Mouse (Mus musculus): ENCODE data around the gene Sf3a1.
"Not testable (repeated sequence)": the region's sequence is repeated elsewhere in the genome, so short reads cannot be mapped to it uniquely, and the experiment has no call there.

Sf3a1 gene

GRCm38 (mm10) chr11:4138964-4139363, 21.2 kb upstream of the Sf3a1 start:
- DNase-seq = no peak

GRCm38 (mm10) chr11:4141505-4141904, 18.6 kb upstream of the Sf3a1 start:
- DNase-seq = no peak

GRCm38 (mm10) chr11:4142352-4142751, 17.8 kb upstream of the Sf3a1 start:
- no peak for DNase-seq

GRCm38 (mm10) chr11:4143281-4144062, 16.7 kb upstream of the Sf3a1 start:
- no peak for DNase-seq

- DNase-seq = no peak
Measured at GRCm38 (mm10) chr11:4146381-4146780, 13.8 kb upstream of the Sf3a1 start.

- no peak for DNase-seq
Measured at GRCm38 (mm10) chr11:4147098-4147497, 13.1 kb upstream of the Sf3a1 start.

DNA sequence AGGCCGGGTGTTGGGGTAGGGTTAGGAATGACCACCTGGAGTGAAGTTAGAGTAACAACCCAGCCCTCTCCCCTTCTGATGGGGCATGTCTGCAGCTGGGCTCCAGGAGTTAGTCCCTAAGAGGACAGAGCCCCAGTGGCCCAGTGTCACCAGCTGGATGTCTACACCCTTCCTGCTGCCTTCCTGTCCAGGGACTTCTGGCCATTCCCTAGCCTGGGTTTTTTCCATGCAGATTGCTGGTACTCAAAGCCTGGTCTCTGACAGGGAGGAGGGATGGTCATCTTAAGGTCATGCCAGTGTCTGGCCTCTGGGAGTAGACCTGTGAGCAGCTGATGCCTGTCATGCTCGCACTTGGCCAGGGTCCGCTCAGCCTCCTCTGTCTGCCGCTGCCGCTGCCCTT, 12.0 kb upstream of the Sf3a1 start:
- peak; percentile 57 to 73 for DNase-seq

- DNase-seq = no peak
Measured at GRCm38 (mm10) chr11:4148536-4149156, 11.5 kb upstream of the Sf3a1 start.

- no peak for DNase-seq
Measured at GRCm38 (mm10) chr11:4149886-4150285, 10.3 kb upstream of the Sf3a1 start.

GRCm38 (mm10) chr11:4153694-4154093, 6.5 kb upstream of the Sf3a1 start:
- no peak for DNase-seq

DNA sequence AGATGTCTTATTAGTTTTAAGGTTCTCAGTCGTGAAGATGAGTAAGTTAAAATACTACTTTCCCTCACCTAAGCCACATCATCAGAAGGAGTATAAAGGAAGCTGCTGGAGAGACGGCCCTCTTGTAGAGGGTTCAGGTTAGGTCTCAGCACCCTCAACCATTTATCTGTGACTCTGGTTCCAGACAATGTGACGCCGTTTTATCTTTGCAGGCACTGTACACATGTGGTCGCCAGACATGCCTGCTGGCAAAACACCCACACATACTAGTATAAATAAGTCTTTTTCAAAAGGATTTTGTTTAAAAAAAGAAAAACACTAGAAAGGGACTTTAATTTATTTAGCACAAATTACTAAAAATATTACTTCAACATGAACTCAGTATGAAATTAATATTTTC, 4.5 kb upstream of the Sf3a1 start:
- DNase-seq = no peak

GRCm38 (mm10) chr11:4158676-4159075, 1.5 kb upstream of the Sf3a1 start:
- peak; percentile 29 to 66 for DNase-seq

DNA sequence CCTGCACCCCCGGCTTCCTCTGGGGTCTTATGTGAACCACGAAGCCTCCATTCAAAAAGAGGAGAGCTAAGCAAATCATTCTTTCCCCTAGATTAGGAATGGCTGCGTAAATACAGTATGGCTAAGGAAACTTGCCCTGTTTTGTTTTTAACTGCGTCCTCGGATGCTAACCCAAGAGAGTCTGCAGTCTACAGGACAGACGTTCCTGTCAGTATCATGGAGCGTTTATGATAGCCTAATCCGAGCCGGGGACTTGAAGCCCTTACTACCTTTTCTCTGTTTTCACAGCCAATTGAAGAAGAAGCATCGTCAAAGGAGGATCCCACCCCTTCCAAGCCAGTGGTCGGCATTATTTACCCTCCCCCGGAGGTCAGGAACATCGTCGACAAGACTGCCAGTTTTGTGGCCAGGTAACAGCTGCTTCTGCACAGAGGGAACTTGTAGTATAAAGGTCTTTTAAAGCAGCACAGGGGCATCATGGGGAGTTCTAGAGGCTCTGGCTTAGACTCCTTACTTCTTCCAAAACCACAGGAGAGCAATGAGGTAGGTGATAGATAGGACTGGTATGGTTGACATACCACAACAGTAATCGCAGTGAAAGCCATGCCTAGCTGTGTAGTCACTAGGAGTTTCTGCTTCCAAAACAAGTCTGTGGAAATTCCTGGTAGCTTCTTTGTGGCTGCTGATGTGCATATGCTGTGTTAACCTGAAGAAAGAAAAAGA, 769 bp downstream of the Sf3a1 start:
- no peak for DNase-seq

DNA sequence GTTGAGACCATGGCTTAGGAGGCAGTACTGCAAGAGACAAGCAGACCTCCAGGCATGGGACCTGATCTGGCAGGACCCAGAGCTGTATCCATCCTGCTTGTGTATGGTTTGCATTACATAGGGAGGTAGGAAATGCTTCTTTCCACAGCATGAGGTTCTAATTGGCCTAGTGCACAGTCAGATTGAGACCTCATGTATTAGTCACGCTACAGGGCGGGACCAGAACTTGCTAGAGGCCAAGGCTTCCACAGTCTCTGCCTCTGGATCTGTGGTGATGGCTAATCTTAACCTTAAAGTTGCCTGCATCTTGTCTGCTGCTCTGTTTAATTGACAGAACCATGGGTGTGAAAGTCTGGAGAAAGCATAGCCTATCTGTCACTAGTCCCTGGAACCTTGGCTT, 4.6 kb downstream of the Sf3a1 start:
- DNase-seq = no peak

GRCm38 (mm10) chr11:4166467-4167090, 6.4 kb downstream of the Sf3a1 start:
- DNase-seq = no peak

GRCm38 (mm10) chr11:4174586-4174985, 14.4 kb downstream of the Sf3a1 start:
- DNase-seq = peak in 1 of 2 experiments; percentile 63

- DNase-seq = peak in 1 of 2 experiments; percentile 43
Measured at GRCm38 (mm10) chr11:4177716-4178115, 17.6 kb downstream of the Sf3a1 start.

DNA sequence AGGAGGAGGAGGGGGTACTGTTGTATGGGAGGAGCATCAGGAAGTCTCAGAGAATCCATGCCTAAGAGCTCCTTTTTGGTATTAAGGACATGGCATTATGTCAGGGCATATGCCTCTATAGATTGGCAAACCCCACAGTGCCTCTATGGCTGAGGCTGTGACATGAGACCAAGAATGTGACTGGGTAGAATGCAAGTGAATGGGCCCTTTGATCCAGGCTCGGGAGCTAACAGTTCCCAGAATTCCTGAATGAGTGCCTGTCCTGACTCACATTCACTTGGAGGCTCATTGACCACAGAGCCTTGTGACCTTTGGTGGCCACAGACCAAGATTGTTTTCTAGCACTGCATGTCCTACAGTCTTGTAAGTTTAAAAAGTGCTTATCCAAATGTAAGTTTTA, 21.9 kb downstream of the Sf3a1 start:
- peak in 1 of 2 experiments; percentile 42 for DNase-seq

GRCm38 (mm10) chr11:4183511-4183910, 23.4 kb downstream of the Sf3a1 start:
- DNase-seq = peak in 1 of 2 experiments; percentile 63

- peak in 1 of 2 experiments; percentile 64 for DNase-seq
Measured at GRCm38 (mm10) chr11:4184251-4184952, 24.3 kb downstream of the Sf3a1 start.

DNA sequence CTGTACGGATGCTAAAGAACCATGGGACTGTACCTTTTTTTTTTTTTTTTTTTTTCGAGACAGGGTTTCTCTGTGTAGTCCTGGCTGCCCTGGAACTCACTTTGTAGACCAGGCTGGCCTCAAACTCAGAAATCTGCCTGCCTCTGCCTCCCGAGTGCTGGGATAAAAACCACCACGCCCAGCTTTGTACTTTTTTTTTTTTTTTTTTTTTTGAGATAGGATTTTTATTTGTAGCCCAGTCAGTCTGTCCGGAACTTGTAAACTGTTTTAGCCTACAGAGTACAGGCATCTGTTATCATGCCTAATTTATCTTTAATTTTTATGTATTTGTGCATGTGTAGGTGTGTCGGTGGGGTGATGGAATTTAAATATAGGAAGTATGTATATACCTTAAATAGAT, 25.3 kb downstream of the Sf3a1 start:
- DNase-seq = not testable (repeated sequence)

DNA sequence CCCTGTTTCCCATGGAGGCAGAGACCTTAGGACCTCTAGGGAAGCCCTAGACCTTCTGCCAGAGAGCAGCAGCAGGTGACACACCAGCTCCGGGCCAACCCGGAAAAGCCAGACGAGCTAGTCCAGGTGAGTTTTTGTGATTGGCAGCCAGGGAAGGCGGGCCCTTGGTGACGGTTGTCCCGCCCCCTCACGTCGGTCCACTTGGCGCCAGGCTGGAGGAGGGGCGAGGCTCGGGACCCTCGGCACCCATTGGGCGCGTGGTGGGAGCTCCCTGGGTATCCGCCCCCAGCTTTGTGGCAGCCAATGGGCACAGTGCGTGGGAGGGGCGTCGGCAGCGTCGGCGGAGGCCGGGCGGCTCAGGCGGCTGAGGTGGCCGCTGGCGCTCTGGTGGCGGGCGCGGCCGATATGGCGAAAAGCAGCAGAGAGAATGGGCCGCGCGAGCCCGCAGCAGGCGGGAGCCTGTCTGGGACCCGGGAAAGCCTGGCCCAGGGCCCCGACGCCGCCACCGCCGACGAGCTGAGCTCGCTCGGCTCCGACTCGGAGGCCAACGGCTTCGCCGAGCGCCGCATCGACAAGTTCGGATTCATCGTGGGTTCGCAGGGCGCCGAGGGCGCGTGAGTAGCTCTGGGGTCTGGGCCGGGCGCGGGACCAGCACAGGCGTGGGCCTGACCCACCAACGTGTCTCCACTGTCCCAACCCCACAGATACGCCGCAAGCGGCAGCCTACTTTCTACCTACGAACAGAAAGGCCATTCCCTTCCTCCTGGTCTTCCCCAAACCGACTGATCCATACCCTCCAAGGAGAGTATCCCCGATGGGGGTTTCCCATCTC, 26.6 kb downstream of the Sf3a1 start, which contains the start of gene Tbc1d10a:
Gene Tbc1d10a (plus strand): TSS at position 304 of the 832 bp plus-strand sequence.
- DNase-seq = peak; percentile 99
